Mouse (Mus musculus) layer of hippocampus, adult 2 months (tissue): Measurements from ENCODE around the gene 5031439G07Rik. TPM values are rescaled to one million over a fixed set of nuclear protein-coding genes. Genes with fewer than 3 reads are reported as not detected.

Experiments used
- DNase-seq, 2 experiments: peaks; one replicate each; pipeline ENCODE4 v3.0.0; 2022; ENCODE audit warnings: low spot score in 2 of 2
- H3K27ac ChIP-seq: fragments of 200-600 bp; 2 replicates; pipeline ENCODE4 v1.8.1; 2022
- H3K4me3 ChIP-seq: fragments of 200-600 bp; 2 replicates; pipeline ENCODE4 v1.8.1; 2022; ENCODE audit warnings: mild to moderate bottlenecking
- CTCF ChIP-seq: fragments of 200-600 bp; conservative IDR thresholded peaks from 2 replicates; pipeline ENCODE4 v1.8.1; 2022; ENCODE audit warnings: antibody characterized with exemption, mild to moderate bottlenecking, moderate library complexity
- total RNA-seq, 2 experiments: library from RNA; stranded (reverse); gene quantifications; 2 replicates each; pipeline ENCODE4 v1.2.3; 2021

5031439G07Rik gene
- total RNA-seq, 2 experiments from 2014 or later, result 85.0 to 95.0 TPM

- Histone ChIP-seq H3K4me3 (peak overlapping the region; percentile 89), H3K27ac (peak overlapping the region; percentile 91)
- TF ChIP-seq CTCF, result no peak
- no peak for DNase-seq
These were observed 2.0 kb downstream of the 5031439G07Rik start for GRCm38 (mm10) chr15:84986171-84987019.

GRCm38 (mm10) chr15:84985516-84986160 is 2.7 kb downstream of the 5031439G07Rik start:
- peak overlapping the region; percentile 91; the same call in 1 of the 2 replicates for H3K27ac ChIP-seq
- peak overlapping the region; percentile 89 for H3K4me3 ChIP-seq
- no peak for TF ChIP-seq CTCF
- no peak for DNase-seq

- Histone ChIP-seq H3K4me3 (peak overlapping the region; percentile 20; the same call in 1 of the 2 replicates), H3K27ac (peak overlapping the region; percentile 40)
- TF ChIP-seq CTCF, result no peak
- no peak for DNase-seq
These were observed 4.6 kb downstream of the 5031439G07Rik start for GRCm38 (mm10) chr15:84983721-84984120.

GRCm38 (mm10) chr15:84982888-84983287 is 5.5 kb downstream of the 5031439G07Rik start:
- peak overlapping the region; percentile 40 for H3K27ac ChIP-seq
- no peak overlapping the region for H3K4me3 ChIP-seq
- no peak for DNase-seq
- no peak for TF ChIP-seq CTCF

GRCm38 (mm10) chr15:84981609-84982313 is 6.6 kb downstream of the 5031439G07Rik start:
- TF ChIP-seq CTCF, result no peak
- Histone ChIP-seq H3K4me3 (no peak overlapping the region; the same call in 1 of the 2 replicates), H3K27ac (peak overlapping the region; percentile 78)
- DNase-seq, result no peak

- DNase-seq, result peak; percentile 63 to 86
- H3K4me3 ChIP-seq, result no peak overlapping the region
- TF ChIP-seq CTCF, result no peak
- peak overlapping the region; percentile 84 for H3K27ac ChIP-seq
These were observed 12.6 kb downstream of the 5031439G07Rik start for GRCm38 (mm10) chr15:84975729-84976128.

- no peak for DNase-seq
- peak overlapping the region; percentile 84 for H3K27ac ChIP-seq
- no peak for TF ChIP-seq CTCF
- H3K4me3 ChIP-seq, result no peak overlapping the region
These were observed 14.8 kb downstream of the 5031439G07Rik start for GRCm38 (mm10) chr15:84973544-84973871.

GRCm38 (mm10) chr15:84972860-84973543 is 15.3 kb downstream of the 5031439G07Rik start:
- Histone ChIP-seq H3K4me3 (no peak overlapping the region; the same call in 1 of the 2 replicates), H3K27ac (peak overlapping the region; percentile 84)
- peak in 1 of 2 experiments; percentile 37 for DNase-seq
- TF ChIP-seq CTCF, result peak; percentile 68

GRCm38 (mm10) chr15:84968534-84968933 is 19.8 kb downstream of the 5031439G07Rik start:
- Histone ChIP-seq H3K27ac (no peak overlapping the region), H3K4me3 (no peak overlapping the region)
- DNase-seq, result no peak
- no peak for TF ChIP-seq CTCF

- H3K27ac ChIP-seq, result peak overlapping the region; percentile 41; the same call in 1 of the 2 replicates
- no peak overlapping the region for H3K4me3 ChIP-seq
- TF ChIP-seq CTCF, result no peak
- no peak for DNase-seq
These were observed 22.6 kb downstream of the 5031439G07Rik start for GRCm38 (mm10) chr15:84965575-84966360.

GRCm38 (mm10) chr15:84964771-84965170 is 23.6 kb downstream of the 5031439G07Rik start:
- no peak for TF ChIP-seq CTCF
- Histone ChIP-seq H3K4me3 (no peak overlapping the region), H3K27ac (peak overlapping the region; percentile 48)
- DNase-seq, result no peak

GRCm38 (mm10) chr15:84962518-84962917 is 25.8 kb downstream of the 5031439G07Rik start:
- TF ChIP-seq CTCF, result no peak
- Histone ChIP-seq H3K4me3 (no peak overlapping the region), H3K27ac (no peak overlapping the region; the same call in 1 of the 2 replicates)
- no peak for DNase-seq
